Mouse (Mus musculus) colon, adult 2 months (tissue): Measurements from ENCODE around the gene Olfr1308. TPM values are rescaled to one million over a fixed set of nuclear protein-coding genes. Genes with fewer than 3 reads are reported as not detected.

Experiments
- polyA plus RNA-seq: library from polyadenylated mRNA; depleted of rRNA; stranded (reverse); fragments of >200 nt; gene quantifications from 2 replicates; pipeline ENCODE4 v1.2.3, GENCODE M21; 2012; rRNA removed

The Olfr1308 gene
- not detected in 2 replicates for polyA plus RNA-seq

DNA sequence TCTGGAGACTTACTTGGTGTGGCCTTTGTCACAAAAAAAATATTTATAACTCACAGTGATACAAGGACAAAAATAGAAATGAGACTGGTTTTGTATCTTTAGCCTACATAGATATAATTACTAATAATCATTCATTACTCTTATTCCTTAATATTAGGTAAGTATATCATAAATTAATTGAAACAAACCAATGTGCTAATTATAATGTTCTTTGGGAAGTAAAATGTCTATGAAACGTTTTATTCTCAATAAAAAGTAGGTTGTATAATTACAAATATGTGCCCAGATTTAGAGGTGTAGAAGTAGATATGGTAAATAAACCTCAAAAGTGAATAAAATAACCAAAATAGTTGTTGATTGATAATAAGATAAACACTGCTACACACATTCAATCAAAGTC is at the start of gene Olfr1308:
TSS of gene Olfr1308 (minus strand) at position 101 of the 400 bp plus-strand sequence.

DNA sequence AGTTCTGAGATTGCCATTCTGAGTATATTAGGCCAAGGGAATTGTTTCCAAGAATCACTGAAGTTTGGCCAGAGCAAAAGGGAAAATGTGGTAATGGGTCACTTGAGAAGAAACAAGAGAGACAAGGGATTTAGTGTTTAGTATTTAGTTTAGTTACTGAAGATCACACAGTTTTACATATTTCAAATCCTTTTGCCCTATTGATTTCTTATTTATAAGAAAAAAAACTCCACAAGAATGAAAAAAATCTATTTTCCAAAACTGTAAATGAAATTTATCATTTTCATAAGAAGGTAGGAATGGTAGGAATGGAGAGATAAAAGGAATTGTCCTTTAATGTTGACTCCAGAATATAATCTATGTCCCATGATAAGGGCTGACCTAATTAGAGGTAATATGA is 47.9 kb upstream of the Olfr1308 start, which contains the start of gene Olfr1310:
TSS of gene Olfr1310 (minus strand) at position 101 of the 400 bp plus-strand sequence.

DNA sequence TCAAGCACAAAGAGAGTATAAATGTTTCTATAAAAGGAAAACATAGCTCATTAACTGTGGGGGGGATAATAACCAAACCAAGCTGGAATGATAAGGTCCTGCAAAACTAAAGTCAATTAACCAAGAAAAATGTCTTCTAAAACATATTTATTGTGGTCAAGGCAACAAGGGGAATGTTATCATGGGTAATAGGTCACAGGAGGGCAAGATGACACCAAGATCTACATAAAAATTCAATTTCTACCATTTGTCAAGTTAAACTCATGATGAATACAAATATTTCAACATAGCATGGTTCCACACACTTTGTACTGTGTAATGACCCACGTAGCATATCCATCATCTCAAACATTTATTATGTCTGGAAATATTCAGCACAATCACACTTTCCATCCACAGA is 25.4 kb upstream of the Olfr1308 start, which contains the start of gene Olfr1309:
TSS of gene Olfr1309 (minus strand) at position 101 of the 400 bp plus-strand sequence.

DNA sequence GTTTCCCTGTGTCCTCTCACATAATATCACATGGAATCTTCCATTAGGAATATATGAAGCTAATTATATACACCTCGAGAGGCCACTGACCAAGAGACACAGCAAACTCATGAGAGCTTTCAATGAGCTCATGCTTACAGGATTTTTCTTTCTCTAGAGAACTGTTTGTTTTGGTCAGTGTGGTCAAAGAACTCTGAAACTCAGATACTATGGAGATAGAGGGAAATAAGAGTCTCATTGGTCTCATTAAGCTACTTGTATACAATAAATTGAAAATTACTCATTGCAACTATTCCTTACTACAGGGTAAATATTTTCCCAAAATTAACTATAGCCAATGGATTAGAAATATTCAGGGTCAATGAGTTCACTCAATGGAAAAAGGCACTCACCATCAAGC is 15.4 kb downstream of the Olfr1308 start, which contains the start of gene Olfr1307:
TSS of gene Olfr1307 (minus strand) at position 101 of the 400 bp plus-strand sequence.

DNA sequence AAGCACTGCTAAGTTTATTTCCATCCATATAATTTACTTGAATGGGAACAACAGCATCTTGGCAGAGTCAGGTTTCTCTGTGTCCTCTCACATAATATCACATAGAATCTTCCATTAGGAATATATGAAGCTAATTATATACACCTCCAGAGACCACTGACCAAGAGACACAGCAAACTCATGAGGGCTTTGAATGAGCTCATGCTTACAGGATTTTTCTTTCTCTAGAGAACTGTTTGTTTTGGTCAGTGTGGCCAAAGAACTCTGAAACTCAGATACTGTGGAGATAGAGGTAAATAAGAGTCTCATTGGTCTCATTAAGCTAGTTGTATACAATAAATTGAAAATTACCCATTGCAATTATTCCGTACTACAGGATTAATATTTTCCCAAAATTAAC is 48.6 kb downstream of the Olfr1308 start, which contains the start of gene Olfr1306:
TSS of gene Olfr1306 (minus strand) at position 101 of the 400 bp plus-strand sequence.

Other genes with a start within 250 kb of the Olfr1308 start
- gene Olfr1301, start 213.9 kb downstream of the Olfr1308 start, polyA plus RNA-seq, result not detected in 2 replicates
- not detected in 2 replicates for gene Olfr1302, start 187.5 kb downstream of the Olfr1308 start, polyA plus RNA-seq
- not detected in 2 replicates for gene Olfr1303, start 144.6 kb downstream of the Olfr1308 start, polyA plus RNA-seq
- not detected in 2 replicates for gene Olfr1305, start 87.8 kb downstream of the Olfr1308 start, polyA plus RNA-seq
- gene Olfr1306, start 48.7 kb downstream of the Olfr1308 start, polyA plus RNA-seq, result not detected in 2 replicates
- gene Olfr1307, start 15.5 kb downstream of the Olfr1308 start, polyA plus RNA-seq, result not detected in 2 replicates
- gene Olfr1309, start 25.3 kb upstream of the Olfr1308 start, polyA plus RNA-seq, result not detected in 2 replicates
- not detected in 2 replicates for gene Olfr1310, start 47.8 kb upstream of the Olfr1308 start, polyA plus RNA-seq
- not detected in 2 replicates for gene Olfr1311, start 59.5 kb upstream of the Olfr1308 start, polyA plus RNA-seq
- not detected in 2 replicates for gene Olfr1312, start 85.3 kb upstream of the Olfr1308 start, polyA plus RNA-seq
- gene Olfr1313, start 112.9 kb upstream of the Olfr1308 start, polyA plus RNA-seq, result not detected in 2 replicates
- gene Olfr1314, start 131.8 kb upstream of the Olfr1308 start, polyA plus RNA-seq, result not detected in 2 replicates
- gene Olfr1315-ps1, start 150.5 kb upstream of the Olfr1308 start, polyA plus RNA-seq, result not detected in 2 replicates
- gene Olfr1316, start 170.0 kb upstream of the Olfr1308 start, polyA plus RNA-seq, result not detected in 2 replicates
- not detected in 2 replicates for gene Olfr1317, start 175.4 kb upstream of the Olfr1308 start, polyA plus RNA-seq
- gene Olfr1318, start 189.3 kb upstream of the Olfr1308 start, polyA plus RNA-seq, result not detected in 2 replicates